Mouse (Mus musculus) forebrain, embryonic 13.5 days (tissue): Measurements from ENCODE around the gene Ndufs3. TPM values are rescaled to one million over a fixed set of nuclear protein-coding genes. Genes with fewer than 3 reads are reported as not detected.
A peak's percentile ranks its signal among the peaks of the same experiment; 100 is the strongest.
"Not testable (repeated sequence)": the region's sequence is repeated elsewhere in the genome, so short reads cannot be mapped to it uniquely, and the experiment has no call there.

Experiments used
- ATAC-seq: fragments of 200-750 bp; cut with Nextera tagmentation; 2 replicates; pipeline ENCODE4 v1.8.0; 2017
- H3K27ac ChIP-seq: fragments of 300-500 bp; sonication (generic); 2 replicates; pipeline ENCODE4 v1.5.1; 2015; ENCODE audit warnings: inconsistent platforms, mild to moderate bottlenecking, moderate library complexity
- H3K27me3 ChIP-seq: fragments of 300-500 bp; sonication (generic); 2 replicates; pipeline ENCODE4 v1.6.1; 2015; ENCODE audit warnings: mild to moderate bottlenecking, inconsistent platforms
- H3K36me3 ChIP-seq: fragments of 300-500 bp; sonication (generic); 2 replicates; pipeline ENCODE4 v1.6.1; 2015; ENCODE audit warnings: mild to moderate bottlenecking, inconsistent platforms; ENCODE audit not compliant: poor library complexity, severe bottlenecking
- H3K4me1 ChIP-seq: fragments of 300-500 bp; sonication (generic); 2 replicates; pipeline ENCODE4 v1.6.1; 2015; ENCODE audit warnings: inconsistent platforms
- H3K4me2 ChIP-seq: fragments of 300-500 bp; sonication (generic); 2 replicates; pipeline ENCODE4 v1.6.1; 2015; ENCODE audit warnings: inconsistent platforms, mild to moderate bottlenecking, moderate library complexity
- H3K4me3 ChIP-seq: fragments of 300-500 bp; sonication (generic); 2 replicates; pipeline ENCODE4 v1.5.1; 2015; ENCODE audit warnings: mild to moderate bottlenecking, inconsistent platforms
- H3K9ac ChIP-seq: fragments of 300-500 bp; sonication (generic); 2 replicates; pipeline ENCODE4 v1.6.1; 2015; ENCODE audit warnings: mild to moderate bottlenecking, inconsistent platforms
- H3K9me3 ChIP-seq: fragments of 300-500 bp; sonication (generic); replicated peaks from 2 replicates; pipeline ENCODE4 v1.6.1; 2016; ENCODE audit warnings: inconsistent platforms
- WGBS: fragments of 180-500 bp; shearing (Covaris S2); methylation state at CpG from one replicate; pipeline ENCODE4 v1.1.7; 2015; 5-methylcytosine and 5-hydroxymethylcytosine counted together
- polyA plus RNA-seq: library from polyadenylated mRNA; unstranded; fragments of >200 nt; fragmentation: Nextera tagmentation; extraction: Ambion mirVana; gene quantifications from 2 replicates; pipeline ENCODE4 v1.2.1, GENCODE M21; 2015

Ndufs3 gene
- polyA plus RNA-seq, 1 experiment from 2014 or later: 219 TPM

- H3K36me3 ChIP-seq: peaks cover 70% of the 10 kb centered on the region
- 94% methylated on average over 3 of the region's 3 CpGs for WGBS
Observed at GRCm38 (mm10) chr2:90894299-90894677, 10.3 kb downstream of the Ndufs3 start.

GRCm38 (mm10) chr2:90893673-90894298 lies 10.8 kb downstream of the Ndufs3 start:
- 88% methylated on average over 6 of the region's 6 CpGs for WGBS
- Histone ChIP-seq H3K9me3 (no peaks in the 10 kb centered on the region), H3K27ac (no peak overlapping the region), H3K4me3 (no peak overlapping the region), H3K4me2 (no peak overlapping the region), H3K36me3 (peaks cover 65% of the 10 kb centered on the region), H3K27me3 (peaks cover 23% of the 10 kb centered on the region), H3K9ac (no peak overlapping the region), H3K4me1 (peaks cover 17% of the 10 kb centered on the region)
- no peak for ATAC-seq

More at GRCm38 (mm10) chr2:90894299-90894677, 10.3 kb downstream of the Ndufs3 start:
- Histone ChIP-seq H3K4me1 (peaks cover 15% of the 10 kb centered on the region), H3K27me3 (peaks cover 18% of the 10 kb centered on the region)
- H3K27ac ChIP-seq, H3K9ac ChIP-seq, H3K4me2 ChIP-seq, H3K4me3 ChIP-seq, ATAC-seq, H3K9me3 ChIP-seq: not testable (repeated sequence)

- Histone ChIP-seq H3K9me3 (no peaks in the 10 kb centered on the region), H3K27ac (no peak overlapping the region), H3K9ac (peak overlapping the region; percentile 63), H3K36me3 (peaks cover 27% of the 10 kb centered on the region), H3K4me2 (peak overlapping the region; percentile 73), H3K4me1 (peaks cover 44% of the 10 kb centered on the region), H3K27me3 (peaks cover 59% of the 10 kb centered on the region), H3K4me3 (peak overlapping the region; percentile 47)
- WGBS: 7% methylated on average over 99 of the region's 133 CpGs
- ATAC-seq: peak; percentile 68
Observed at GRCm38 (mm10) chr2:90889550-90890548, 14.8 kb downstream of the Ndufs3 start.

- Histone ChIP-seq H3K9ac (peak overlapping the region; percentile 89), H3K4me2 (peak overlapping the region; percentile 90), H3K27me3 (peaks cover 61% of the 10 kb centered on the region), H3K4me1 (peaks cover 52% of the 10 kb centered on the region), H3K9me3 (no peaks in the 10 kb centered on the region), H3K4me3 (peak overlapping the region; percentile 62), H3K27ac (no peak overlapping the region), H3K36me3 (peaks cover 11% of the 10 kb centered on the region)
- no peak for ATAC-seq
- WGBS: 68% methylated on average over 5 of the region's 5 CpGs
Observed at GRCm38 (mm10) chr2:90887627-90888026, 17.0 kb downstream of the Ndufs3 start.

- 14% methylated on average over 6 of the region's 6 CpGs for WGBS
- Histone ChIP-seq H3K4me3 (peak overlapping the region; percentile 62), H3K27me3 (peaks cover 61% of the 10 kb centered on the region), H3K4me1 (peaks cover 52% of the 10 kb centered on the region), H3K9me3 (no peaks in the 10 kb centered on the region), H3K36me3 (no peaks in the 10 kb centered on the region), H3K27ac (peak overlapping the region; percentile 77), H3K9ac (peak overlapping the region; percentile 89), H3K4me2 (peak overlapping the region; percentile 90)
- no peak for ATAC-seq
Observed at GRCm38 (mm10) chr2:90886436-90886835, 18.2 kb downstream of the Ndufs3 start.

- H3K4me1 ChIP-seq: peaks cover 51% of the 10 kb centered on the region
- under 1% methylated on average over 45 of the region's 45 CpGs for WGBS
- H3K27ac ChIP-seq: peak within 1 kb of the TSS; percentile 77
- H3K9ac ChIP-seq: peak within 1 kb of the TSS; percentile 89
- peaks cover 54% of the 10 kb centered on the region for H3K27me3 ChIP-seq
- H3K4me3 ChIP-seq: peak within 1 kb of the TSS; percentile 62
- H3K36me3 ChIP-seq: no peaks in the 10 kb centered on the region
- peak within 1 kb of the TSS; percentile 90 for H3K4me2 ChIP-seq
- ATAC-seq: peak; percentile 84
- no peaks in the 10 kb centered on the region for H3K9me3 ChIP-seq
Observed at GRCm38 (mm10) chr2:90885218-90886041, 19.2 kb downstream of the Ndufs3 start, which contains the start of gene C1qtnf4. TSS of gene C1qtnf4 (plus strand) at chr2:90885860.

GRCm38 (mm10) chr2:90881824-90882223 lies 22.8 kb downstream of the Ndufs3 start:
- Histone ChIP-seq H3K9ac (no peak overlapping the region), H3K27ac (no peak overlapping the region), H3K4me1 (peaks cover 42% of the 10 kb centered on the region), H3K36me3 (no peaks in the 10 kb centered on the region), H3K4me2 (no peak overlapping the region), H3K9me3 (no peaks in the 10 kb centered on the region), H3K27me3 (peaks cover 18% of the 10 kb centered on the region), H3K4me3 (no peak overlapping the region)
- ATAC-seq: no peak
- 83% methylated on average over 2 of the region's 2 CpGs for WGBS

- 7% methylated on average over 6 of the region's 6 CpGs for WGBS
- Histone ChIP-seq H3K36me3 (0 out of 2 replicates have a peak, but pooled peaks cover 1% of the 10 kb centered on the region), H3K9me3 (no peaks in the 10 kb centered on the region), H3K4me1 (peaks cover 28% of the 10 kb centered on the region), H3K27ac (no peak overlapping the region), H3K4me3 (no peak overlapping the region), H3K27me3 (peaks cover 4% of the 10 kb centered on the region; the same call in 1 of the 2 replicates), H3K4me2 (no peak overlapping the region), H3K9ac (no peak overlapping the region; the same call in 1 of the 2 replicates)
- ATAC-seq: no peak; the same call in 1 of the 2 replicates
Observed at GRCm38 (mm10) chr2:90880144-90880785, 24.4 kb downstream of the Ndufs3 start.

GRCm38 (mm10) chr2:90879419-90879818 lies 25.2 kb downstream of the Ndufs3 start:
- H3K36me3 ChIP-seq: peaks cover 5% of the 10 kb centered on the region; the same call in 1 of the 2 replicates
- ATAC-seq: no peak
- no peaks in the 10 kb centered on the region for H3K27me3 ChIP-seq
- H3K4me3 ChIP-seq: no peak overlapping the region
- H3K27ac ChIP-seq: no peak overlapping the region
- H3K4me1 ChIP-seq: peaks cover 19% of the 10 kb centered on the region
- no peaks in the 10 kb centered on the region for H3K9me3 ChIP-seq
- H3K9ac ChIP-seq: no peak overlapping the region
- no peak overlapping the region for H3K4me2 ChIP-seq

GRCm38 (mm10) chr2:90877584-90878259 lies 26.9 kb downstream of the Ndufs3 start:
- Histone ChIP-seq H3K27me3 (no peaks in the 10 kb centered on the region), H3K36me3 (peaks cover 5% of the 10 kb centered on the region; the same call in 1 of the 2 replicates), H3K9ac (no peak overlapping the region), H3K27ac (no peak overlapping the region), H3K9me3 (no peaks in the 10 kb centered on the region), H3K4me3 (no peak overlapping the region), H3K4me2 (no peak overlapping the region), H3K4me1 (peaks cover 16% of the 10 kb centered on the region; the same call in 1 of the 2 replicates)
- ATAC-seq: no peak
- 81% methylated on average over 5 of the region's 5 CpGs for WGBS
